Mouse (Mus musculus): ENCODE data around the gene Lcn3. TPM values are rescaled to one million over a fixed set of nuclear protein-coding genes. Genes with fewer than 3 reads are reported as not detected.
"Not testable (repeated sequence)": the region's sequence is repeated elsewhere in the genome, so short reads cannot be mapped to it uniquely, and the experiment has no call there.

Gene Lcn3
- polyA plus RNA-seq, 1 experiment from 2014 or later = not detected

GRCm38 (mm10) chr2:25780921-25781320 lies 15.6 kb downstream of the Lcn3 start:
- H3K4me1 ChIP-seq = no peaks in the 10 kb centered on the region
- H3K36me3 ChIP-seq (replicated peaks) = no peaks in the 10 kb centered on the region
- no peak for ATAC-seq (replicated peaks)
- no peak overlapping the region for H3K4me2 ChIP-seq
- H3K9ac ChIP-seq = no peak overlapping the region
- no peaks in the 10 kb centered on the region for H3K9me3 ChIP-seq
- 66% methylated on average over 4 of the region's 4 CpGs for WGBS
- H3K4me3 ChIP-seq = no peak overlapping the region
- no peaks in the 10 kb centered on the region for H3K27me3 ChIP-seq (replicated peaks)
- H3K27ac ChIP-seq = no peak overlapping the region

GRCm38 (mm10) chr2:25781957-25782356 lies 16.6 kb downstream of the Lcn3 start, which contains the start of gene Gm13539:
Gm13539 (plus strand) TSS chr2:25782257.
- no peak within 1 kb of the TSS for H3K4me3 ChIP-seq
- no peak within 1 kb of the TSS for H3K27ac ChIP-seq
- no peaks in the 10 kb centered on the region for H3K4me1 ChIP-seq
- ATAC-seq (replicated peaks) = no peak
- 88% methylated on average over 3 of the region's 3 CpGs for WGBS
- H3K36me3 ChIP-seq (replicated peaks) = no peaks in the 10 kb centered on the region
- no peaks in the 10 kb centered on the region for H3K9me3 ChIP-seq
- no peak within 1 kb of the TSS for H3K9ac ChIP-seq
- no peak within 1 kb of the TSS for H3K4me2 ChIP-seq
- H3K27me3 ChIP-seq (replicated peaks) = no peaks in the 10 kb centered on the region

- ATAC-seq (replicated peaks) = no peak
- Histone ChIP-seq H3K4me1 (no peaks in the 10 kb centered on the region), H3K27ac (no peak overlapping the region), H3K9ac (no peak overlapping the region), H3K4me2 (no peak overlapping the region), H3K4me3 (no peak overlapping the region), H3K9me3 (no peaks in the 10 kb centered on the region), H3K36me3 (replicated peaks) (no peaks in the 10 kb centered on the region), H3K27me3 (replicated peaks) (no peaks in the 10 kb centered on the region)
- 70% methylated on average over 5 of the region's 5 CpGs for WGBS
These were observed 20.4 kb downstream of the Lcn3 start for GRCm38 (mm10) chr2:25785573-25786322.

- Histone ChIP-seq H3K4me1 (no peaks in the 10 kb centered on the region), H3K36me3 (replicated peaks) (no peaks in the 10 kb centered on the region), H3K27me3 (replicated peaks) (no peaks in the 10 kb centered on the region), H3K9me3 (no peaks in the 10 kb centered on the region), H3K27ac (no peak overlapping the region), H3K9ac (no peak overlapping the region), H3K4me3 (no peak overlapping the region), H3K4me2 (no peak overlapping the region)
- no peak for ATAC-seq (replicated peaks)
- WGBS = 93% methylated on average over 3 of the region's 3 CpGs
These were observed 23.7 kb downstream of the Lcn3 start for GRCm38 (mm10) chr2:25789092-25789491.

GRCm38 (mm10) chr2:25797635-25798034 lies 32.3 kb downstream of the Lcn3 start:
- no peak for ATAC-seq (replicated peaks)
- Histone ChIP-seq H3K4me1 (no peaks in the 10 kb centered on the region), H3K27me3 (replicated peaks) (no peaks in the 10 kb centered on the region), H3K9me3 (no peaks in the 10 kb centered on the region), H3K27ac (no peak overlapping the region), H3K4me3 (no peak overlapping the region), H3K9ac (no peak overlapping the region), H3K4me2 (no peak overlapping the region), H3K36me3 (replicated peaks) (no peaks in the 10 kb centered on the region)
- WGBS = 35% methylated on average over 2 of the region's 2 CpGs

DNA sequence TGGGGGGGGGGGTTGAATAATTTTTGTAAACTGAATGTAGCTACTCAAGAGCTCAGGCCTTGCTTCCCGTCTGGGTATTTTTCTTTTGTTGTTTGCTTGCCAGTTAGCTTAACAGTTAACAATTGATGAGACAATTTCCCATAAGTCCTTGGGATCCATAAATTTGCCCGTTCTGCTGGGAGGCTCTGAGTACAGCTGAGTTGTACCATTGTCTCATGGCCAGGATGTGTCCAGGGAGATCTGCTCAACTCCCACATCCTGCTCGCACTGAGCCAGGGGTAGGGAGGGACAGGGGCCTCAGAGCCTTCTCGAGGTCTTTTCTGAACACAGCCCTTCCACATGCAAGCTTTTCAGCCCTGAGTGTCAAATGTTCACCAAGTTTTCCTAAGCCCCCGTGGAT lies 32.7 kb downstream of the Lcn3 start:
- H3K27me3 ChIP-seq (replicated peaks) = no peaks in the 10 kb centered on the region
- H3K36me3 ChIP-seq (replicated peaks) = no peaks in the 10 kb centered on the region
- H3K4me1 ChIP-seq = no peaks in the 10 kb centered on the region
- 25% methylated on average over 5 of the region's 5 CpGs for WGBS
- no peaks in the 10 kb centered on the region for H3K9me3 ChIP-seq
- no peak overlapping the region for H3K9ac ChIP-seq
- H3K4me3 ChIP-seq = no peak overlapping the region
- ATAC-seq (replicated peaks) = no peak
- no peak overlapping the region for H3K4me2 ChIP-seq
- H3K27ac ChIP-seq = no peak overlapping the region

GRCm38 (mm10) chr2:25811711-25812110 lies 46.3 kb downstream of the Lcn3 start:
- no peak overlapping the region for H3K9ac ChIP-seq
- H3K4me2 ChIP-seq = no peak overlapping the region
- H3K27me3 ChIP-seq (replicated peaks) = no peaks in the 10 kb centered on the region
- 84% methylated on average over 2 of the region's 2 CpGs for WGBS
- H3K36me3 ChIP-seq (replicated peaks) = no peaks in the 10 kb centered on the region
- H3K4me1 ChIP-seq = no peaks in the 10 kb centered on the region
- H3K27ac ChIP-seq = no peak overlapping the region
- no peak for ATAC-seq (replicated peaks)
- H3K9me3 ChIP-seq = no peaks in the 10 kb centered on the region
- no peak overlapping the region for H3K4me3 ChIP-seq

- Histone ChIP-seq H3K9me3 (no peaks in the 10 kb centered on the region), H3K4me3 (no peak overlapping the region), H3K9ac (no peak overlapping the region), H3K4me1 (no peaks in the 10 kb centered on the region), H3K27me3 (replicated peaks) (no peaks in the 10 kb centered on the region), H3K27ac (no peak overlapping the region), H3K36me3 (replicated peaks) (no peaks in the 10 kb centered on the region), H3K4me2 (no peak overlapping the region)
- WGBS = 85% methylated on average over 5 of the region's 5 CpGs
- no peak for ATAC-seq (replicated peaks)
These were observed 48.0 kb downstream of the Lcn3 start for GRCm38 (mm10) chr2:25813364-25813763.

DNA sequence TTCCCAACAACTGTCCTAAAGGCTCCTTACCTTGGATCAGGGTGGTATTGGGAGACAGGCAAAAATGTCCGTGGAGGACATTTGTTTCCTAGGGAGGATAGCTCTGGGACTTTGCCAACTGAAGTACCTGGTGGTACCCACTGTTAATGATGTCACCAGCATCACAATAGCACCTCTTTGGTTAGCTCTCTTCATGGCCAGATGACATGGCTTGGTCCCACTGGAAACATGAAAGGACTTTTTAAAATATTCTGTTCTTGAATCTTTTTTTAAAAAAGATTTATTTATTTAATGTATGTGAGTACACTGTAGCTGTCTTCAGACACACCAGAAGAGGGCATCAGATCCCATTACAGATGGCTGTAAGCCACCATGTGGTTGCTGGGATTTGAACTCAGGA lies 50.4 kb downstream of the Lcn3 start, which contains the start of gene Glt6d1:
Gene Glt6d1, minus strand, starts transcription at position 101 of the 400 bp plus-strand sequence.
- H3K4me1 ChIP-seq; H3K27me3 ChIP-seq (replicated peaks); H3K4me3 ChIP-seq; H3K9me3 ChIP-seq; H3K36me3 ChIP-seq (replicated peaks); H3K4me2 ChIP-seq; H3K27ac ChIP-seq; H3K9ac ChIP-seq; ATAC-seq (replicated peaks): not testable (repeated sequence)
- 77% methylated on average over 1 of the region's 1 CpGs for WGBS

Other genes starting within 250 kb of the Lcn3 start
- 18.9 and 21.2 TPM in 2 replicates for gene Traf2, start 218.6 kb upstream of the Lcn3 start, polyA plus RNA-seq (2015; fragmentation: Nextera tagmentation; extraction: Ambion mirVana)
- gene Edf1, start 207.7 kb upstream of the Lcn3 start, polyA plus RNA-seq (2015; fragmentation: Nextera tagmentation; extraction: Ambion mirVana) = 352 and 378 TPM in 2 replicates
- 4.7 and 4.8 TPM in 2 replicates for gene Mamdc4, start 190.7 kb upstream of the Lcn3 start, polyA plus RNA-seq (2015; fragmentation: Nextera tagmentation; extraction: Ambion mirVana)
- gene Phpt1, start 190.3 kb upstream of the Lcn3 start, polyA plus RNA-seq (2015; fragmentation: Nextera tagmentation; extraction: Ambion mirVana) = 155 and 162 TPM in 2 replicates
- 13.8 and 14.1 TPM in 2 replicates for gene Ajm1, start 183.8 kb upstream of the Lcn3 start, polyA plus RNA-seq (2015; fragmentation: Nextera tagmentation; extraction: Ambion mirVana)
- gene Rabl6, start 157.0 kb upstream of the Lcn3 start, polyA plus RNA-seq (2015; fragmentation: Nextera tagmentation; extraction: Ambion mirVana) = 71.3 and 75.7 TPM in 2 replicates
- gene Ccdc183, start 147.9 kb upstream of the Lcn3 start, polyA plus RNA-seq (2015; fragmentation: Nextera tagmentation; extraction: Ambion mirVana) = 0.18 and 0.28 TPM in 2 replicates
- 55.4 and 56.4 TPM in 2 replicates for gene Tmem141, start 143.6 kb upstream of the Lcn3 start, polyA plus RNA-seq (2015; fragmentation: Nextera tagmentation; extraction: Ambion mirVana)
- gene Fcna, start 137.5 kb upstream of the Lcn3 start, polyA plus RNA-seq (2015; fragmentation: Nextera tagmentation; extraction: Ambion mirVana) = 3.5 and 4.6 TPM in 2 replicates
- gene Lcn8, start 112.4 kb upstream of the Lcn3 start, polyA plus RNA-seq (2015; fragmentation: Nextera tagmentation; extraction: Ambion mirVana) = not detected in 2 replicates
- gene Lcn5, start 107.6 kb upstream of the Lcn3 start, polyA plus RNA-seq (2015; fragmentation: Nextera tagmentation; extraction: Ambion mirVana) = not detected in 2 replicates
- not detected in 2 replicates for gene Lcn6, start 88.8 kb upstream of the Lcn3 start, polyA plus RNA-seq (2015; fragmentation: Nextera tagmentation; extraction: Ambion mirVana)
- gene Lcn10, start 82.8 kb upstream of the Lcn3 start, polyA plus RNA-seq (2015; fragmentation: Nextera tagmentation; extraction: Ambion mirVana) = not detected in 2 replicates
- gene Obp2a, start 65.5 kb upstream of the Lcn3 start, polyA plus RNA-seq (2015; fragmentation: Nextera tagmentation; extraction: Ambion mirVana) = not detected in 2 replicates
- gene Bmyc, start 58.8 kb upstream of the Lcn3 start, polyA plus RNA-seq (2015; fragmentation: Nextera tagmentation; extraction: Ambion mirVana) = 139 and 143 TPM in 2 replicates
- not detected in 2 replicates for gene Obp2b, start 28.6 kb upstream of the Lcn3 start, polyA plus RNA-seq (2015; fragmentation: Nextera tagmentation; extraction: Ambion mirVana)
- not detected in 2 replicates for gene Lcn11, start 11.4 kb downstream of the Lcn3 start, polyA plus RNA-seq (2015; fragmentation: Nextera tagmentation; extraction: Ambion mirVana)
- not detected in 2 replicates for gene Gm13539, start 16.7 kb downstream of the Lcn3 start, polyA plus RNA-seq (2015; fragmentation: Nextera tagmentation; extraction: Ambion mirVana)
- not detected in 2 replicates for gene Glt6d1, start 50.3 kb downstream of the Lcn3 start, polyA plus RNA-seq (2015; fragmentation: Nextera tagmentation; extraction: Ambion mirVana)
- gene Lcn9, start 57.6 kb downstream of the Lcn3 start, polyA plus RNA-seq (2015; fragmentation: Nextera tagmentation; extraction: Ambion mirVana) = not detected in 2 replicates
- gene Sohlh1, start 81.7 kb downstream of the Lcn3 start, polyA plus RNA-seq (2015; fragmentation: Nextera tagmentation; extraction: Ambion mirVana) = not detected in 2 replicates
- 14.4 and 20.7 TPM in 2 replicates for gene Kcnt1, start 98.2 kb downstream of the Lcn3 start, polyA plus RNA-seq (2015; fragmentation: Nextera tagmentation; extraction: Ambion mirVana)
- gene Camsap1, start 217.7 kb downstream of the Lcn3 start, polyA plus RNA-seq (2015; fragmentation: Nextera tagmentation; extraction: Ambion mirVana) = 88.1 and 99.8 TPM in 2 replicates

Measured in midbrain, embryonic 15.5 days (tissue).